26 mouse cellular contexts compared by ENCODE assay signal in genomic region chr7:130118726-130119125, GRCm38 (mm10).
DNase-seq lines count a peak whose midpoint lies in the region; ATAC-seq and TF ChIP-seq lines count a peak whose summit lies in the region.
"Had no signal": no experiment of that assay in that cellular context is flagged by ENCODE, and none has a peak within 500 bp of the region (broad histone marks: within the 10 kb centered on the region; RNA-seq: fewer than 3 reads in every experiment).

No protein-coding gene starts in this region.

- DNase-seq in forebrain, embryonic 14.5 days (ENCODE audit: low spot score), result no peak
- peak; percentile 7 for DNase-seq in kidney, adult 9 months
- no peak for DNase-seq in kidney, postnatal 36 days
- DNase-seq in layer of hippocampus, adult 2 months (ENCODE audit: low spot score in 2 of 2), result no peak
- DNase-seq in layer of hippocampus, adult 8-10 months (ENCODE audit: low spot score in 2 of 2), result no peak
- DNase-seq in neural tube, embryonic 10.5 days (ENCODE audit: extremely low spot score, low spot score), result no peak
- DNase-seq: adrenal gland, adult 8-10 months; cerebellum, adult 2 months; cerebellum, postnatal 14 days; gastrocnemius, postnatal 25 days; heart, adult 11 months; kidney, postnatal 4 days; layer of hippocampus, adult 9-11 months; right cerebral cortex, postnatal 25 days; thymus, postnatal 25 days had no signal

- no peak overlapping the region for H3K4me3 ChIP-seq in forebrain, embryonic 16.5 days (replicated peaks; ENCODE audit: low read length)
- no peak overlapping the region for H3K4me3 ChIP-seq in forebrain, embryonic 14.5 days (ENCODE audit: low read depth, low read length)
- H3K4me3 ChIP-seq in layer of hippocampus, adult 2 months, result no peak overlapping the region
- H3K4me3 ChIP-seq: heart, embryonic 10.5 days; heart, embryonic 15.5 days; limb, embryonic 13.5 days; lung, embryonic 15.5 days; midbrain, embryonic 10.5 days; midbrain, embryonic 15.5 days; stomach, embryonic 15.5 days had no signal

- H3K27me3 ChIP-seq in forebrain, embryonic 16.5 days (replicated peaks; ENCODE audit: control insufficient read depth, insufficient read depth, low read length), result no peaks in the 10 kb centered on the region
- no peaks in the 10 kb centered on the region for H3K27me3 ChIP-seq in forebrain, embryonic 14.5 days (replicated peaks; ENCODE audit: control insufficient read depth, insufficient read depth, low read length)
- H3K27me3 ChIP-seq: heart, embryonic 15.5 days; limb, embryonic 13.5 days; lung, embryonic 15.5 days; midbrain, embryonic 15.5 days; stomach, embryonic 15.5 days had no signal

- H3K9ac ChIP-seq in forebrain, embryonic 16.5 days (replicated peaks; ENCODE audit: low read depth, low read length), result no peak overlapping the region
- no peak overlapping the region for H3K9ac ChIP-seq in forebrain, embryonic 14.5 days (ENCODE audit: low read length)
- H3K9ac ChIP-seq: heart, embryonic 15.5 days; limb, embryonic 13.5 days; lung, embryonic 15.5 days; midbrain, embryonic 15.5 days; stomach, embryonic 15.5 days had no signal

- ATAC-seq in forebrain, embryonic 16.5 days, result no peak
- no peak for ATAC-seq in forebrain, embryonic 14.5 days
- ATAC-seq: intestine, embryonic 16.5 days; midbrain, embryonic 15.5 days had no signal

- H3K36me3 ChIP-seq in forebrain, embryonic 16.5 days (ENCODE audit: control insufficient read depth, insufficient read depth), result no peaks in the 10 kb centered on the region
- no peaks in the 10 kb centered on the region for H3K36me3 ChIP-seq in forebrain, embryonic 14.5 days (ENCODE audit: control insufficient read depth, insufficient read depth, low read length)
- H3K36me3 ChIP-seq: G1E; heart, embryonic 10.5 days; heart, embryonic 15.5 days; limb, embryonic 13.5 days; lung, embryonic 15.5 days; midbrain, embryonic 10.5 days; midbrain, embryonic 15.5 days; stomach, embryonic 15.5 days had no signal

- peak overlapping the region; percentile 73 for H3K27ac ChIP-seq in forebrain, embryonic 16.5 days (ENCODE audit: low read length)
- H3K27ac ChIP-seq in forebrain, embryonic 14.5 days (ENCODE audit: low read depth, low read length), result no peak overlapping the region
- peak overlapping the region; percentile 48; the same call in 1 of the 2 replicates for H3K27ac ChIP-seq in layer of hippocampus, adult 2 months
- H3K27ac ChIP-seq: heart, embryonic 15.5 days; limb, embryonic 13.5 days; lung, embryonic 15.5 days; midbrain, embryonic 10.5 days; midbrain, embryonic 15.5 days; stomach, embryonic 15.5 days had no signal

- H3K4me2 ChIP-seq in forebrain, embryonic 16.5 days (ENCODE audit: low read length), result no peak overlapping the region
- no peak overlapping the region for H3K4me2 ChIP-seq in forebrain, embryonic 14.5 days (ENCODE audit: low read length)
- H3K4me2 ChIP-seq: heart, embryonic 15.5 days; limb, embryonic 13.5 days; liver, embryonic 11.5 days; lung, embryonic 15.5 days; midbrain, embryonic 15.5 days; stomach, embryonic 15.5 days had no signal

- TF ChIP-seq CTCF in layer of hippocampus, adult 2 months (conservative IDR thresholded peaks at IDR 0.05), result no peak

- H3K9me3 ChIP-seq in forebrain, embryonic 16.5 days (ENCODE audit: control insufficient read depth, low read length), result no peaks in the 10 kb centered on the region
- H3K9me3 ChIP-seq in forebrain, embryonic 14.5 days (replicated peaks; ENCODE audit: control insufficient read depth, low read length), result no peaks in the 10 kb centered on the region
- H3K9me3 ChIP-seq: heart, embryonic 10.5 days; heart, embryonic 15.5 days; limb, embryonic 13.5 days; lung, embryonic 15.5 days; midbrain, embryonic 10.5 days; midbrain, embryonic 15.5 days; stomach, embryonic 15.5 days had no signal

- peaks cover 28% of the 10 kb centered on the region for H3K4me1 ChIP-seq in forebrain, embryonic 16.5 days (replicated peaks; ENCODE audit: control insufficient read depth, insufficient read depth, low read length)
- H3K4me1 ChIP-seq in forebrain, embryonic 14.5 days (ENCODE audit: control insufficient read depth, insufficient read depth, low read length), result peaks cover 21% of the 10 kb centered on the region
- H3K4me1 ChIP-seq: stomach, embryonic 15.5 days had no signal

- WGBS in forebrain, embryonic 16.5 days, result 55% methylated on average over 4 of the region's 4 CpGs
- 54% methylated on average over 4 of the region's 4 CpGs for WGBS in forebrain, embryonic 14.5 days
